Mouse (Mus musculus): Measurements from ENCODE around the gene Alox12e.

Gene Alox12e

DNA sequence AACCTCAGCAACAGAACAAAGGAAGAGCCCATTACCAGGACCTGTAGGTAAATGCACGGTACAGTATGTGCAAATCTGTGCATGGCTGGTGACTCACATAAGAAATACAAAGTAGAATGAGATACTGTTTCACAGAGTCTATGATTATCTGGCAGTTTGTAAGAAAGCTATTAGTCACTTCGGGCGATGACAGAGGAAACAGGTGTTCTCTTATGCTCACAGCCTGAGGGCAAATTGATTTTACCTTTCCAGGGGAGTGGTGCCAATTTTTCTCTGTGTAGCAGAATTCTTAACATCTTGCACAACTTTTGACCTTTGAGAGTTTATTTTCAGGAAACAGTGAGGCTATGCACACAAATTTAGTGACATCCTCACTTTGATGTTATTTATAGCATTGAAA is 37.7 kb downstream of the Alox12e start:
- no peak for DNase-seq (ENCODE audit: low spot score)

DNA sequence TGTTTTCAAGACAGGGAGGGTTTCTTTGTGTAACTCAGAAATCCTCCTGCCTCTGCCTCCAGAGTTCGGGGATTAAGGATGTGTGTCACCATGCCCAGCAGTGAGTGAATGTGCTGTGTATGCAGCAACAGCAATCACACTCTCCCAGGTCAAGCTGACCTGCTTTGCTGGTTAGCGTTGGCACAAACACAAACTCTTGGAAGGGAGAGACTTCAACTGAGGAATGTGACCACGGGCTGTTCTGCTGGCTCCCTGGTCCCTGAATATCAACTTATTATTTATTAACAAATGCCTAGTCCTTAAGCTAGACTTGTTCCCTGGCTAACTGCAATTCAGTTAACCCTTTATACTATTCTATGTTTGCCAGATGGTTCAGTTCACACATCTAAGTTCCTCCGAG is 38.8 kb downstream of the Alox12e start:
- DNase-seq (ENCODE audit: low spot score): no peak

DNA sequence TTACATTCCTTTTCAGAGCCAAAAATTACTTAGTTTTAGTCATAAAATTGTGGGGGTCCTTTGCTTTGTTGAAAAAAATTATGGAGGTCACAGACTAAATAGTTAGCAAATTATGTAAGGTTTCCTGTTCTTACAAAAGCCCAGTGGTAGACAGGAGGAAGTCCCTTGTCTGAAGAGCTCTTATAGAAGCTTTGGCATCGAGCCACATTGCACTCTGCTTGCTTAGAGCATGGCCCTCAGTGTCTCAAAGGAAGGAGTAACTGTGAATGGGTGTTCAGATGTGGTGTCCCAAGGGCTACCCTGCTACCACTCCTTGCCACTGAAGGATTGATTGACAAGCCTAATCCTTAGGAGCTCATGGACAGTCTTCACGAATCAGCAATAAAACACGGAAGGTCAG is 42.0 kb downstream of the Alox12e start:
- no peak for DNase-seq (ENCODE audit: low spot score)

DNA sequence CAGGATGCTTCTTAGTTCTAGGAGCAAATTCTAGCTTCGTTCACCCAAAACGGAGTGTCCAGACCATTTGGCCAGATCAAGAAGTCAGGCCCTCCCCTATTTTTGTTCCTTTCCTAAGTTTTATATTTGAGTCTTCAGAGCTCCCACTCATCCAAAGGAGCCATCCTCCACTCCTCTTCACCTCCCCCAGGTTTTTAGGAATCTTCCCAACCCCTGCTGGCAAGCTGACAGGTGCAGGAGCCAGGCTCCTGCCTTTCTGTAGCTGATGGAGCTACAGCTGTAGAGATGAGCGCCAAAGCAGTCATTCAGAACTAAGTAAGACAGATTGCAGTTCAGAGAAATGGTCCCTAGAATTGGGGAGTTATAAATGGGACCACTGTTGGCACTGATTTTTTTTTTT is 43.5 kb downstream of the Alox12e start:
- no peak for DNase-seq (ENCODE audit: low spot score)

DNA sequence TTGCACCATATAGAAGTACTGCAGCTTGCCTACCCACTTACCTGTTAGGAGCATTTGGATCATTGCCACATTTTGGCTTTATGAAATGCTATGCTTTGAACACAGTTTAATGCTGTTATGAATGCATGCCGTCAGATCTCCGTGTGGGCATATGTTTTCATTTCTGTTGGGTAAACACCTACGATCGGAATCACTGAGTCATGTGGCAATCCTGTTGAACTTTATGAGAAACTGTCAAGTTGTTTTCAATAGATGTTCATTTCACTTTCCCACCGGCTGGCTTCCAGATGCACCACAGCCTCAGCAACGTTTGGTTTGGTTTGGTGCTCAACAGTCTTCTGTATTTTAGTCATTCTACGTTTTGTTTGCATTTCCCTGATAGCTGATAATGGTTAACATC is 50.8 kb downstream of the Alox12e start:
- no peak for DNase-seq (ENCODE audit: low spot score)

DNA sequence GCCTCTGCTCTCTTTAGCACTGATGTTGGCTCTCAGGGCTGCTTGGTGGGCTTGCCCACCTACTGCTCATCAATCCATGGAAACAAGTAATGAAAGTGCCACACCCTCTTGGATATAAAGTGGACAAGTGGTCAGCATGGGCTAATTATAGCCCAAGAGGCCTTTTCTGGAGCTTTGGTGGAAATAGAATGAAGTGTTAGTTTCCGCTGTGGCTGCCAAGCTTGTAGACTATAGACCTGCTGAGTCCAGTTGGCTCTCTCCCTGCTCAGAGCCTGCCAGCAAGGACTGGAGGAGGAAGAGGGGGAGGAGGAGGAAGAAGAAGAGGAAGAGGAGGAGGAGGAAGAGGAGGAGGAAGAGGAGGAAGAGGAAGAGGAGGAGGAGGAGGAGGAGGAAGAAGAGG is 56.0 kb downstream of the Alox12e start:
- no peak for DNase-seq (ENCODE audit: low spot score)

DNA sequence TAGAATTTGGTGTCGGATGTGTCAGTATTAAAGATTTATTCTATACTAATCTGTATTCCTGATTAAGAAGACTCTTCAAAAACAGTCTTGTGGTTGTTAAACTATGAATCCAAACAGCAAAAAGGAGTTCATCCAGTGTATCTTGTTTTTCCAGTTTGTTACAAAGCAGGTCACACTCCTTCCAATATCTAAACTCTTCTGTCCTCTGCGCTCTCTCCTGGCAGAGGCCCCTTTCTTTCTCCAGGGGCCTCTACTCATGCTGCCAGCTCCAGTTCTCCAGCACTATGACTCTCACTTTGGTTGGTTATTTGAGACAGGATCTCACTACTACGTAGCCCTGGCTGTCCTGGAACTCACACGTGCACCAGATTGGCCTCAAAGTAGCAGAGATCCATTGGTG is 56.6 kb downstream of the Alox12e start:
- no peak for DNase-seq (ENCODE audit: low spot score)
